Mouse (Mus musculus) forebrain, embryonic 16.5 days (tissue): Measurements from ENCODE around the gene Unc45b. TPM values are rescaled to one million over a fixed set of nuclear protein-coding genes. Genes with fewer than 3 reads are reported as not detected.
"Not testable (repeated sequence)": the region's sequence is repeated elsewhere in the genome, so short reads cannot be mapped to it uniquely, and the experiment has no call there.

Source experiments
- ATAC-seq: fragments of 200-750 bp; cut with Nextera tagmentation; 2 replicates; pipeline ENCODE4 v1.8.0; 2017; ENCODE audit warnings: mild to moderate bottlenecking, moderate library complexity
- H3K27ac ChIP-seq: fragments of 300-500 bp; sonication (generic); 2 replicates; pipeline ENCODE4 v1.5.1; 2014; ENCODE audit warnings: low read length, control low read depth
- H3K27me3 ChIP-seq: fragments of 300-500 bp; sonication (generic); replicated peaks from 2 replicates; pipeline ENCODE4 v1.6.1; 2014; ENCODE audit warnings: low read length; ENCODE audit not compliant: control insufficient read depth, insufficient read depth
- H3K36me3 ChIP-seq: fragments of 300-500 bp; sonication (generic); 2 replicates; pipeline ENCODE4 v1.6.1; 2014; ENCODE audit not compliant: control insufficient read depth, insufficient read depth
- H3K4me1 ChIP-seq: fragments of 300-500 bp; sonication (generic); replicated peaks from 2 replicates; pipeline ENCODE4 v1.6.1; 2014; ENCODE audit warnings: low read length; ENCODE audit not compliant: control insufficient read depth, insufficient read depth
- H3K4me2 ChIP-seq: fragments of 300-500 bp; sonication (generic); 2 replicates; pipeline ENCODE4 v1.6.1; 2014; ENCODE audit warnings: mild to moderate bottlenecking, low read length, control low read depth
- H3K4me3 ChIP-seq: fragments of 300-500 bp; sonication (generic); replicated peaks from 2 replicates; pipeline ENCODE4 v1.5.1; 2014; ENCODE audit warnings: mild to moderate bottlenecking, low read length, control low read depth
- H3K9ac ChIP-seq: fragments of 300-500 bp; sonication (generic); replicated peaks from 2 replicates; pipeline ENCODE4 v1.6.1; 2014; ENCODE audit warnings: low read depth, low read length, control low read depth
- H3K9me3 ChIP-seq: fragments of 300-500 bp; sonication (generic); 2 replicates; pipeline ENCODE4 v1.6.1; 2016; ENCODE audit warnings: low read length; ENCODE audit not compliant: control insufficient read depth
- WGBS: fragments of 180-500 bp; shearing (Covaris S2); extraction: QIAGEN DNeasy Blood & Tissue Kit; methylation state at CpG from one replicate; pipeline ENCODE4 v1.1.7; 2014; 5-methylcytosine and 5-hydroxymethylcytosine counted together
- polyA plus RNA-seq: library from polyadenylated mRNA; unstranded; fragments of >200 nt; fragmentation: Nextera tagmentation; extraction: Ambion mirVana; gene quantifications from 2 replicates; pipeline ENCODE4 v1.2.1, GENCODE M21; 2015

Gene Unc45b
- polyA plus RNA-seq, 1 experiment from 2014 or later: 1.6 TPM

DNA sequence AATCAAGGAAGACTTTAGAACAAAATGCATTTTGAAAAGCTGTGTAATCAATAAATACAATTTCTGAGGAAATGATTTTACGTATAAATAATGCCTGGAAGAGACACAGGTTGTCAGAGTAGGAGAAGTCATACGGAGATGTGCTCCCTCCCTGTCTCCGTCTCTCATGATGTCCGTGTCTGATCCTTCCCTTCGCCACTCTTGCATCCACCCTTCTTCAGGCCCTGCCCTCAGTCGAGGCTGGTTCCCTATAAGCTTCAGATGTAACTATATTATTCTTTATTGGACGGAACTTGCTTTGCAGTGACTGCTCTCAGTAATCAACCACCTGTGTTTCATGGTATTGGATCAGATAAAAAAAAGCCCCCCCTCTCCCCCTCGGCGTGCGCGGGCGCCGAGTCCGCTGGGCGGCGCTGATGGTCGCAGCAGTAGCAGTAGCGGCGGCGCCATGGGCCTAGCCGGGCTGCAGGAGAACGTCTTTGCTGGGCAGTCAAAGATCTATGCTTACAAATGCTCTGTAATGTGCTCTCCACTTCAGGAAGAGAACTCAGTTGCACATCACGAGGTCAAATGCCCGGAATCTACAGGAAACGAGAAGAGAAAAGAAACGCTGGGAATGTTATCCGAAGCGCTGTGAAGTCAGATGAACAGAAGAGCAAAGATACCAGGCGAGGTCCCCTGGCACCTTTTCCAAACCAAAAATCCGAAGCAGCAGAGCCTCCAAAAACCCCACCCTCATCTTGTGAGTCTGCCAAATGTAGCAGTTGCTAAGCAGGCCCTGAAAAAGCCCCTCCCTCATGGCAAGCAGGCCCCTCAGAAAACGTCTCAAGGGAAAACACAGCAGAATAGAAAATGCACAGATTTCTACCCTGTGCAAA lies 60.6 kb downstream of the Unc45b start:
- H3K4me2 ChIP-seq: peak overlapping the region; percentile 67
- H3K27ac ChIP-seq: peak overlapping the region; percentile 49
- H3K4me3 ChIP-seq: peak overlapping the region; percentile 37
- WGBS: 4% methylated on average over 31 of the region's 31 CpGs
- H3K4me1 ChIP-seq: peaks cover 11% of the 10 kb centered on the region
- H3K9ac ChIP-seq: peak overlapping the region; percentile 53
- no peaks in the 10 kb centered on the region for H3K27me3 ChIP-seq
- H3K9me3 ChIP-seq: no peaks in the 10 kb centered on the region
- no peaks in the 10 kb centered on the region for H3K36me3 ChIP-seq
- ATAC-seq: peak; percentile 88

DNA sequence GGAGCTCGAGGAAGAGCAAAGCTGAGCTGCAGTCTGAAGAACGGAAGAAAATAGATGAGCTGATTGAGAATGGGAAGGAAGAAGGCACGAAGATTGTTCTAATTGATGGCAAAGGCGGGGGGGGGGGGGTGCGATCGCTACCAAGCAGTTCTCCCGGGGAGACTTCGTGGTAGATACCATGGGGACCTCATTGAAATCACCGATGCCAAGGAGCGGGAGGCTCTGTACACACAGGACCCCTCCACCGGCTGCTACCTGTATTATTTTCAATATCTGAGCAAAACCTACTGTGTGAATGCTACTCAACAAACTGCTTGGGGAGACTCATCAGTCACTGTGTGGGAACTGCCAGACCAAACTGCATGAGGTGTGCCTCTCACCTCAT lies 61.2 kb downstream of the Unc45b start:
- Histone ChIP-seq H3K9me3 (no peaks in the 10 kb centered on the region), H3K36me3 (no peaks in the 10 kb centered on the region), H3K27me3 (no peaks in the 10 kb centered on the region), H3K4me3 (peak overlapping the region; percentile 37; the same call in 1 of the 2 replicates), H3K4me2 (peak overlapping the region; percentile 67), H3K4me1 (peaks cover 11% of the 10 kb centered on the region), H3K27ac (peak overlapping the region; percentile 49), H3K9ac (peak overlapping the region; percentile 53)
- WGBS: 56% methylated on average over 11 of the region's 11 CpGs
- peak; percentile 54 for ATAC-seq

- Histone ChIP-seq H3K27ac (no peak overlapping the region), H3K4me3 (no peak overlapping the region), H3K4me2 (no peak overlapping the region), H3K36me3 (no peaks in the 10 kb centered on the region), H3K27me3 (no peaks in the 10 kb centered on the region), H3K9ac (no peak overlapping the region), H3K9me3 (no peaks in the 10 kb centered on the region), H3K4me1 (peaks cover 11% of the 10 kb centered on the region)
- no peak for ATAC-seq
- WGBS: 73% methylated on average over 5 of the region's 5 CpGs
Observed at GRCm38 (mm10) chr11:82973916-82974315, 63.6 kb downstream of the Unc45b start.

DNA sequence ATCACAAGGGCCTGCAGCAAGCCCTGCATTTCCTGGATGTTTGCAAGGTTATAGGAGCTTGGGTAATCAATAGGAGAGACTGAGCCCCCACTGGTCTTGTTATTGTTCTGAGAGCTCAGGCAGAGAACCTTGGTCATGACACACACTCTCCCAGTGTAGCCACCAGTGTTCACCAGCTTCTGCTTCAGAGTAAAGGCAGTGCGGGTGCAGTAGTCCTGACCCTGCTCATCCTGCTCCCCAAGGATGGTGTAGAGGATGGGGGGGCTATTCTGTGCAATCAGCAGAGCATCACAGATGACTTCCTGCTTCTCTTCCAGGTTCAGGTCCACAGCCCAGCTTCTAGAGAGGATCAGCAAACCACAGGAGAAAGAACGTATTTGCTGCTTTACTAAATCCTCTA lies 72.1 kb downstream of the Unc45b start:
- not testable (repeated sequence) for ATAC-seq, H3K4me2 ChIP-seq, H3K9me3 ChIP-seq, H3K4me3 ChIP-seq, H3K27me3 ChIP-seq, H3K4me1 ChIP-seq, H3K27ac ChIP-seq, H3K9ac ChIP-seq, H3K36me3 ChIP-seq
- WGBS: 84% methylated on average over 2 of the region's 2 CpGs

GRCm38 (mm10) chr11:82983193-82983592 lies 72.8 kb downstream of the Unc45b start:
- no peak for ATAC-seq
- Histone ChIP-seq H3K27me3 (no peaks in the 10 kb centered on the region), H3K9ac (no peak overlapping the region), H3K9me3 (no peaks in the 10 kb centered on the region; the same call in 1 of the 2 replicates), H3K27ac (no peak overlapping the region), H3K4me2 (no peak overlapping the region), H3K4me3 (no peak overlapping the region), H3K36me3 (no peaks in the 10 kb centered on the region), H3K4me1 (no peaks in the 10 kb centered on the region)
- WGBS: 83% methylated on average over 17 of the region's 17 CpGs

DNA sequence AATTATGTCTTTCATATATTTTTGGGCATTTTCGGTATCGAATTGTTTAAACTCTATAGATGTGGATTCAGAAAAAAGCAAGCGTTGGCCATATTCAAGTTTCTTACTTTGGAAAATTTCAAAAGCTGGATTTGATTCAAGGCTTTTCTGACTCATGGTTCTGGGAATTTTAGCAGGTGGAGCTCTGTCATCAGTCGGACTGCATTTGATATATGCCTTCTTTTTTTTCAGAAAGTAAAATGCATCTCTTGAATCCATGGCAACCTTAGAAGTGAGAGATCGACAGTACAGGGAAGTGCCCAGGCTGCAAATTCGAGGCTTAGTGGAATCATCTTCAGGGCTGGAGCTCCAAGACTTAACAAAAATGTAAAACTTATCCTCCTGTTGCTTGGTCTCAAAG lies 77.3 kb downstream of the Unc45b start:
- Histone ChIP-seq H3K36me3 (no peaks in the 10 kb centered on the region), H3K4me3 (no peak overlapping the region), H3K4me2 (no peak overlapping the region), H3K9me3 (no peaks in the 10 kb centered on the region; the same call in 1 of the 2 replicates), H3K9ac (no peak overlapping the region), H3K27ac (no peak overlapping the region), H3K27me3 (no peaks in the 10 kb centered on the region), H3K4me1 (peaks cover 8% of the 10 kb centered on the region)
- 93% methylated on average over 6 of the region's 6 CpGs for WGBS
- ATAC-seq: no peak

DNA sequence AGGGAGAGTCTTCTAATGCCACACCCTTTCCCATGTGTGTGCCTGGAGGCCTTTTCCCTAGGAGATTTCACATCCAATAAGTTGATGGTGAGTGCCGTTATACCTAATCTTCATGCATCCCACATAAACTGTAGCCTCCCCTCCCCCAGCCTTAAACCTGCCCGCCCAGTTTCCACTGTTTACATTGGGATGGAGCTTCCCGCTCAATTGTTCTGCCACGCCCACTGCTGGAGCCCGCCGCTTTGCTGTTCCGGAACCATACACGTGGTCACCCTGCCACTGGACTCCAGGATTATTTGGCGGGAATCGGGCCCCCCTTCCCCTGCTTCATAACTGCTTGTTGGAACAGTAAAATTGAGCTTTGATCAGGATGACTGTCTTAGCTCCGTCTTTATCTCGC lies 79.0 kb downstream of the Unc45b start:
- no peak for ATAC-seq
- peak overlapping the region; percentile 11 for H3K4me2 ChIP-seq
- H3K9ac ChIP-seq: no peak overlapping the region
- no peak overlapping the region for H3K4me3 ChIP-seq
- 46% methylated on average over 12 of the region's 12 CpGs for WGBS
- H3K27ac ChIP-seq: no peak overlapping the region
- H3K36me3 ChIP-seq: no peaks in the 10 kb centered on the region
- no peaks in the 10 kb centered on the region; the same call in 1 of the 2 replicates for H3K9me3 ChIP-seq
- H3K4me1 ChIP-seq: peaks cover 8% of the 10 kb centered on the region
- H3K27me3 ChIP-seq: no peaks in the 10 kb centered on the region

DNA sequence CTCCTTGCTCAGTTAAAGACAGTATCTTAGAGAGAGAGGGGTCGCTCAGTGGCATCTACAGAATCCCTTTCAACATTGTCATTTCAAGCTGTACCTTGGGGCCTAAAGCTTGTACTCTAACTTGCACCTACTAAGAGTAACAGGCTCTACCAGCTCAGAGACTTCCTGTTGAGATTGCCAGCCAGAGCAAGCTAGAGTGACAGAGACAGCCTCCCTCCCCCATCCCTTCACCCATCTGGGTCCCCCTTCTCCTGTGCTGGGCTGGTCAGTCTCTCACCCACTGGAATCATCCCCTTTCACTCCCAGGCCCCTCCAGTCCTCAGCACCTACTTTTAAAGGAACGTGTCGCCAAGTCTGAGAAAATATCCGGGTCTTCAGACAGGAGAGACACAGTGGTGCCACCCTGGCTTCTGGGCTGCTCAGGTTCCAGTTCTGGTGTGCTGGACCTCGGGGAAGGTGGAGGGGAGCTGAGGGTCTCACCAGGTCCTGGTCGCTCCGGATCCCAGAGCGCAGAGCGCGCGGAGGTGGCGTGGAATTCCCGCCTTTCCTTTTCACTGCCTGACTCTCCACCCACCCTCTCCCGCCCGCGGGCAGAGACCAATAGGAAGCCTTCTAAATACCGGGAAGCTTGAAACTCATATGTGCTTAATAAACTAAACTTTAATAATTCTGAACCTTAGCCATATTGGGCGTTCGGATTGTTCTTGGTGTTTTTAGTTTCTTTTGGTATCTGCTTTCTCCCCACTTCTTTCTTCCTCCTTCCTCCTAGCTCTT lies 80.4 kb downstream of the Unc45b start:
- H3K9me3 ChIP-seq, H3K27ac ChIP-seq, H3K27me3 ChIP-seq, H3K4me1 ChIP-seq, H3K36me3 ChIP-seq: not testable (repeated sequence)
- peak overlapping the region; percentile 39 for H3K4me3 ChIP-seq
- H3K9ac ChIP-seq: peak overlapping the region; percentile 44
- peak; percentile 36; the same call in 1 of the 2 replicates for ATAC-seq
- peak overlapping the region; percentile 70 for H3K4me2 ChIP-seq
- 17% methylated on average over 19 of the region's 19 CpGs for WGBS

GRCm38 (mm10) chr11:82991469-82992166 lies 81.3 kb downstream of the Unc45b start, which contains the start of gene Slfn9:
TSS of gene Slfn9 (minus strand) at chr11:82991830.
- Histone ChIP-seq H3K4me3 (peak within 1 kb of the TSS; percentile 39), H3K4me2 (peak within 1 kb of the TSS; percentile 70), H3K36me3 (no peaks in the 10 kb centered on the region), H3K4me1 (peaks cover 8% of the 10 kb centered on the region), H3K27me3 (no peaks in the 10 kb centered on the region), H3K9me3 (no peaks in the 10 kb centered on the region), H3K27ac (no peak within 1 kb of the TSS), H3K9ac (peak within 1 kb of the TSS; percentile 44)
- ATAC-seq: no peak
- WGBS: 5% methylated on average over 14 of the region's 14 CpGs
